Mouse (Mus musculus): ENCODE measurements around the gene Eef1akmt1.

Eef1akmt1 gene

GRCm38 (mm10) chr14:57547062-57547461 lies 24.4 kb downstream of the Eef1akmt1 start:
- DNase-seq (ENCODE audit: extremely low read depth, insufficient read length, low spot score): no peak

DNA sequence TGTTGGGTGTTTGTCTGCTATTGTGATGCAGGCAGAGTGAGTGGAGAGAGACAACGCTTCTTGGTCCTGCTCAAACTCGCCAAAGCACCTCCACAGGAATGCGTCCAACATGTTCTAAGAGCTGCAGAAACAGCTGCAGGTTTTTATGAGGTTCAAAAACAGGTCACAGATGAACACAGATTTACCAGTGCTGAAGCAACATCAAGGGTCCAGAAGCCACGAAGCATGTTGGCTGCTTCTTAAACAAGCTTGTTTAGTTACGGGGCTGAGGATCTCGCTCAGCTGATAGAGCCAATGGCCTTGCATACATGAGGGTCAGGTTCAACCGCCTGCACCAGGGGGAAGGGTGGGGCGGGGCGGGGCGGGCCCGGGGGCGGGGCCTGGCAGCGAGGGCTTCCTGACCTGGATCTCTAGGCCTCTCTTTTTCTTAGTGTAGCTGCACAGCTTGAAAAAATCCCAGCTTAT lies 24.8 kb downstream of the Eef1akmt1 start:
- DNase-seq (ENCODE audit: extremely low read depth, insufficient read length, low spot score): no peak

DNA sequence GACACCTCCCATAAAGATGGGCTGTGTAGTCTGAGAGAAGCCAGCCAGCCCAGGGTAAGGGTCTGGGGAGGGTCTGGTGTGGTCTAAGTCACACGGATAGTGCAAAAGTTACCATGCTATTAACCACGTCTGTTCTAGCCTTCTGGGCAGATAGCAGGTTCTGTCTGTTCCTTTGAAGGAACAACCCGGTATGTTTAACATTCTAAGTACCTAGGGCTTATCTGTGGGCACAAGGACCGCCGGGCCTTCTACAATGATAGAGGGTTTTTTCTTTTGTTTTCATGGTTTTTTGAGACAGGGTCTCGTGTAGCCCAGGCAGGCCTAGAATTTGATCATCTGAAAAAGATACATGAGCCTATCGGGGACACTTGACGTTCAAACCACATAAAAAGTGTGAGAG lies 25.3 kb downstream of the Eef1akmt1 start:
- DNase-seq (ENCODE audit: extremely low read depth, insufficient read length, low spot score): no peak

GRCm38 (mm10) chr14:57545526-57545925 lies 25.9 kb downstream of the Eef1akmt1 start:
- no peak for DNase-seq (ENCODE audit: extremely low read depth, insufficient read length, low spot score)

DNA sequence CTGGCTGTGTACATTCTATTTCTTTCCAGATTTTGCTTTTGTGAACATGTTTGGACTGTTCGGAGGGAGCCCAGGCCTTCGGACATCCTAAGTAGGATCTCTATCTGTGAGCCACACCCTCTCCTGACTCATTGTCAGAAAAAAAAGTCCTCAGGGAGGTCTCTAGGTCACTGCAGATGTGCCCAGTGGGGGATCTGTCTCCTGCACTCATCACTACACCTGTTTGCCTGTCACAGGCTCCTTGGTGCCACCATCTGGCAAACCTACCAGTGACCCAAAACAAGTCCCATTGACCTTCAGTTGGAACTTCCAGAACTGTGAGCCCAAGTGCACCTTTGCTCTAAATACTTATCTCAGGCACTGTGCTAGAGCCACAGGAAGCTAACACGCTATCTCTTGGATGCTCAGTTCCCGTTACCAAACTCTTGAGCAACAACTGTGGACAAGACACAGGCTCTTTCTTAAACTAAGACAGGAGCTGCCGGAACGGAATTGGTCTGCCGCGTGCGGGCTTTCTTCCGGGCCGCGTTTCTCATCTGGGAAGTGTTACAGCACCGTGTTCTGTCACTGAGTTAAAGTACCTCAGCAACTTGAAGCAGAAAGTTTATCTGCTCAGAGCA lies 27.9 kb downstream of the Eef1akmt1 start:
- DNase-seq (ENCODE audit: extremely low read depth, insufficient read length, low spot score): no peak

DNA sequence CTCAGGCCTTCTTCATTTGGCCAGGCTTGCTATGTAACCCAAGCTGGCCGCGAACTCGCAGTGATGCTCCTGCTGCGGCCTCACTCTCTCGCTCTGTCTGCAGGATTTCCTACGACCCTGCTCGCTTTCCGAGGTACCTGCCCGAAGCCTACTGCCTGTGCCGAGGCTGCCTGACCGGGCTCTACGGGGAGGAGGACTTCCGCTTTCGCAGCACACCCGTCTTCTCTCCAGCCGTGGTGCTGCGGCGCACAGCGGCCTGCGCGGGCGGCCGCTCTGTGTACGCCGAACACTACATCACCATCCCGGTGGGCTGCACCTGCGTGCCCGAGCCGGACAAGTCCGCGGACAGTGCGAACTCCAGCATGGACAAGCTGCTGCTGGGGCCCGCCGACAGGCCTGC lies 29.2 kb downstream of the Eef1akmt1 start:
- no peak for DNase-seq (ENCODE audit: extremely low read depth, insufficient read length, low spot score)

GRCm38 (mm10) chr14:57540683-57541082 lies 30.7 kb downstream of the Eef1akmt1 start:
- no peak for DNase-seq (ENCODE audit: extremely low read depth, insufficient read length, low spot score)

DNA sequence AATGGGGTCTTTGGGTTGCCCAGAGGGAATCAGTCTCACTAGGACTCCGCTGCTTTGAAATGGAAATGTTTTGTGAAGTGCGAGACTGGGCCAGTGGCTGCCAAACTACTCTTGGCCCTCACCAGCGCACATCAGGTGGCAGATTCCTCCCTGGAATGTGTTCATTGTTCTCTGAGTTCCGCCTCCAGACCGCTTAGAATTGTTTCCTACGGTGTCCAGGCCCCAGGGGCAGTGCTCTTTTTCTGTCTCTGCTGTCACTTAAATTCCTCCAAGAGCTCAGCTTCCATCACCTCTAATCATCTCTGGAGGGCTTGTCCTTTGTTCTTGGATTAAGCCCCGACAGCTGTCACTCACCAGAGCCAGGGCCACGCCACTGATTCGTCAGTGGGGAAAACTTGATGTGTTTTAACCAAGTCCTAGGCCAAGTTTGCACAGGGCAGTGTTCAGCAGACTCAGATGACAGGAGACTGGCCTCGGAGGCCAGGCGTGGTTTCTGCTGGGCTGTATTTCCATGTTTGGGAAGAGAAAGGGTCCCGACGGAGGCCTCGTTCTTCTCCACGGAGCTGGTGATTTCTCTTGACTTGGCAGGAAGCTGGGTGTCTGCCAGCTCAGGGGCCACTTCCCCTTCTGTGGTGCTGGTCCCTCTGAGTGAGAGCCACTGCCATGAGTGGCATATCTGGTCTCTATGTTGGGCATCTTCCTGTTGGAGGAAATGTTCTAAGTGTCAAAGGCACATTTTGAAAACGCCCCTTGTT lies 34.0 kb downstream of the Eef1akmt1 start:
- DNase-seq (ENCODE audit: extremely low read depth, insufficient read length, low spot score): no peak

- no peak for DNase-seq (ENCODE audit: extremely low read depth, insufficient read length, low spot score)
These were observed 34.6 kb downstream of the Eef1akmt1 start for GRCm38 (mm10) chr14:57536820-57537219.

DNA sequence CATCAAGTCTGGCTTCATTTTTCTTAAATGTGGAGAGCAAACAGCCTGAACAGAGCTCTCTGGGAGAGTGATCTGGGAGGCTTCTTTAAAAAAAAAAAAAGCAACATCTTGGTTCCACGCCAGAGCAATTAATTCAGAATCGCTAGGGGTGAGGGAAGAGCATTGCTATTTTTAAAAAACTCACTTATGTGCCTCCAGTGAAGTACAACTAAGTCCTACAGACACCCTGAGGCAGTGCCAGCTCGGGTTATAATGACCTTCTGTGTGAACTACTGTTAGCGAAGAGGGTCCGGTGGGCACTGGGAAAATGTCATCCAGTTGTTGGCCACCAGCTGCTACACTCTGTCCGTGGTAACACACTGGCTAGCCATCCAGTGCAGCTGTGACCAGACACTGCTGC lies 35.8 kb downstream of the Eef1akmt1 start:
- DNase-seq (ENCODE audit: extremely low read depth, insufficient read length, low spot score): no peak

GRCm38 (mm10) chr14:57534961-57535360 lies 36.5 kb downstream of the Eef1akmt1 start:
- no peak for DNase-seq (ENCODE audit: extremely low read depth, insufficient read length, low spot score)

DNA sequence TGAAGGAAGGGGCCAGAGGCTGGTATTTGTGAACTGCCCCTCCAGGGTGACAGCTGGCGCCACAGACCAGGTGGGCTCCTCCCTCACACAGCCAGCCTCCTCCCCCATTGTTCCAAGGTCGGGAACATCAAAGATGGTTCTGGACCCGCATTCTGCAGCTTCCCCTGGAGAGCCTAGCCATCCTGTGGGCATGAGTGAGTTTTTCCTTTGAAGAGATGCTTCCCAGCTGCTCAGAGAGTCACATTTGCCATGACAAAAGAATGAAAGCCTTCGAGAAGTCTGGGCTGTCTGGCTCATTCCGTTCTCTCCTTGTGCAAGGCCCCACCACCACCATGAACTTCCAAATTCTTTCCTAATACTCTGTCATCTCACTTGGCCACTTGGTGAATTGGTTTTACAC lies 37.1 kb downstream of the Eef1akmt1 start:
- DNase-seq (ENCODE audit: extremely low read depth, insufficient read length, low spot score): no peak

DNA sequence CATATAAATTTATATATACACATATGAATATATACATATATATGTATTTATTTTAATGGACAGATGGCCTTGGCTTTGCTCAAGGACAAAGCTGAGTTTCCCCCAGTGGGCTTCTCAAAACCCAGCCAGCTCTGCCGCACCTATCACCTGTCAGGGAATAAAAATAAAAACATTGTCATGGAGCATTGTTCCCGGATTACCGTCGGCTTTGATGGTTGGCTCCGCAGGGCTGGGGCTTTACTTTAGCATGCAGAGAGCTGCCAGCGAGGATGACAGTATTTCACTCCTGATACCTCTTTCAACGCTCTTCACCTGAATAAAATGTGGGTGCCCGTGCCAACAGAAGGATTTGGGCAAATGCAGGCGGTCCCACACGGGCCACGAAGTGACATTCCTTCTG lies 37.6 kb downstream of the Eef1akmt1 start:
- DNase-seq (ENCODE audit: extremely low read depth, insufficient read length, low spot score): no peak

- no peak for DNase-seq (ENCODE audit: extremely low read depth, insufficient read length, low spot score)
These were observed 38.2 kb downstream of the Eef1akmt1 start for GRCm38 (mm10) chr14:57533214-57533613.

DNA sequence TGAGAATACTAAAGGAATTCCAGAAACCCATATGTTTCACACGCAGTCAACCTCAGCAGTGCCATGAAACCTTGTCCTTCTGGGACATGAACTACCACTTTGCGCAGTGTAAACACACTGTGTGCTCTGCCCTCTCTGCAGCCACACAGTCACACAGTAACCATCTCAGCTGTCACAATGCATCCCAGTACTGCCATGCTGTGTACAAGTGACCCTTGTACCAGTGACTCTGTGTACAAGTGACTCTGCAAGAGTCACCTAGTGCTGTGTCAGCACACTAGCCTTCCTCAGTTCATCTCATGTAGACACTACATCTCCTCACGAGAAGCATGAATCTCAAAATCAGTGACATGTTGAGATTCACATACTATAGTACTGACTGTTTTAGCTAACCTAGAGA lies 38.8 kb downstream of the Eef1akmt1 start:
- DNase-seq (ENCODE audit: extremely low read depth, insufficient read length, low spot score): no peak

DNA sequence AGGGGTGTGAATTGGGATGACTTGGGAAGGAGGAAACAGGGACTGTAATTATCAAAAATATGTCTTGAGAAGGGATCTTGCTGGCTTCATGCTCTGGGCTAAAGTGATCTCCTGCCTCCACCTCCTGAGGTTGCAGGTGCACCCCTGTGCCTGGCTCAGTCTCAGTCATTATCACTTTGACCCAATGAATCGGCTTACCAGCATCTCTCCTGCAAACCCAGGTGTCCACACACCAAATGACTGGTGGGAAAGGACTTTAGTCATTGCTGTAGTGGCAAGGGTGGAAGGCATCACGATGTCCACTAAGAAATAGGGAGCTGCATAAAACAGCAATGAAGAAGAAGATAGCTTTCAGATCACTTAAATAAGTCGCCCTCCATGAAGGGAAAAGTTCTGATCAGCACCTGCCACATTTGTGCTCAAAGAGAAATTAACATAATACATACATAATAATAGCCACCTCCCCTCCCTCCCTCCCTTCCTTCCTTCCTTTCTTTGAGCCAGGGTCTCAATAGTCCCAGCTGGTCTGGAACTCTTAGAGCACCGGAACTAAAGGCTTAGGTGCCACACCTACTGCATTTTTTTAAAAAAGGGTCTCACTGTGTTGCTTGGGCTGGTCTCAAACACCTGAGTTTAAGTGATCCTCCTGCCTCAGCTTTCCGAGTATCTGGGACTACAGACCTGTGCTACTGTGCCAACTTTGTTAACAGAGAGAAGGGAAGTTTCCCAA lies 41.5 kb downstream of the Eef1akmt1 start:
- no peak for DNase-seq (ENCODE audit: extremely low read depth, insufficient read length, low spot score)

GRCm38 (mm10) chr14:57529086-57529785 lies 42.2 kb downstream of the Eef1akmt1 start:
- no peak for DNase-seq (ENCODE audit: extremely low read depth, insufficient read length, low spot score)

DNA sequence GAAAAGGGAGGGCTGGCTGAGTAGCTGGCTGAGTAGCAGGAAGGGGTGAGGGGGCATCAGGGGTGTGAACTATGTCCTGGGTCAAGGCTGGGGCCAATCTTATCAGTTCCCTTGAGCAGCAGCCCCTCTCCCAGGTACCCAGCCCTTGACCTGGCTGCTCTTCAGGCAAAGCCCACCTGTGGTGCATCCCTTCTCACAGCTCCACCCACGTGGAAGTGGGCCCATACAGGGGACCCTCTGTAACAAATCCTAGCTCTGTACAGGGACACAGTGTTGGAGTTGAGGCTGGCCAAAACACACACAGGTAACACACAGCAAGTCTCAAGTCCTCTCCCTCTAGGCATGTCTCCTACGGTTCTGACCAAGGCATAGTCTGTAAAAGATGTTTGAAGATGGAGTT lies 43.8 kb downstream of the Eef1akmt1 start:
- no peak for DNase-seq (ENCODE audit: extremely low read depth, insufficient read length, low spot score)

- DNase-seq (ENCODE audit: extremely low read depth, insufficient read length, low spot score): no peak
These were observed 44.3 kb downstream of the Eef1akmt1 start for GRCm38 (mm10) chr14:57527122-57527521.

- DNase-seq (ENCODE audit: extremely low read depth, insufficient read length, low spot score): no peak
These were observed 45.3 kb downstream of the Eef1akmt1 start for GRCm38 (mm10) chr14:57526050-57526623.

All from 3134 (cell line).